Mouse (Mus musculus): ENCODE results near the gene Tanc2.

GRCm38 (mm10) chr11:105823246-105823645, 233.5 kb downstream of the Tanc2 start:
- TF ChIP-seq CTCF (IDR thresholded peaks at IDR 0.05; ENCODE audit: borderline replicate concordance, insufficient read depth, low read depth, low read length) (no peak), POLR2A (IDR thresholded peaks at IDR 0.05; ENCODE audit: borderline replicate concordance, insufficient read depth, low read length) (no peak)
